Mouse (Mus musculus): Measurements from ENCODE around the gene Svs5.

The Svs5 gene

GRCm38 (mm10) chr2:164377478-164378426 is 45.2 kb downstream of the Svs5 start:
- no peak for DNase-seq (ENCODE audit: low spot score)

DNA sequence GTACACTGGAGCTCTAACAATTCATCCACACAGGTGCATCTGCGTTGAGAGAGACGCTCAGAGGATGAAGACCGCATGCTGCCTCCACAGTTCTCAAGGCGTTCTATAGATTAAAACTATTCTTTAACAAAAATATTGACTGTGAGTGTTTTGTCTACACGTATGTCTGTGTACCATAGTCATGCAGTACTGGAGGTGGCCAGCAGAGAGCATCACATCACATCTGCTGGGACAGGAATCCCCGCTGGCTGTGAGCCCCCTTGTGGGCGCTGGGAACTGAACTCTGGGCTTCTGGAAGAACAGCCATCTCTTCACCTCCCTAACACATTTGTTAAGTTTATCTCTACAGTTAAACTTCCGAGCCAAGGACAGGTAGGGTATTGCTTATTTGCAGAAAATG is 49.2 kb downstream of the Svs5 start:
- DNase-seq (ENCODE audit: low spot score) = no peak

GRCm38 (mm10) chr2:164382971-164383370 is 50.4 kb downstream of the Svs5 start:
- DNase-seq (ENCODE audit: low spot score) = no peak

All from testis, postnatal 14 days (tissue).